26 mouse cellular contexts compared by ENCODE assay signal in genomic region chr11:90184756-90185155, GRCm38 (mm10). TPM values are rescaled to one million over a fixed set of nuclear protein-coding genes. Genes with fewer than 3 reads are reported as not detected.
DNase-seq lines count a peak whose midpoint lies in the region; ATAC-seq and TF ChIP-seq lines count a peak whose summit lies in the region.
"Had no signal": no experiment of that assay in that cellular context is flagged by ENCODE, and none has a peak within 500 bp of the region (broad histone marks: within the 10 kb centered on the region; RNA-seq: fewer than 3 reads in every experiment).

No protein-coding gene starts in this region.

- TF ChIP-seq CTCF in gastrocnemius, adult 2 months (IDR thresholded peaks at IDR 0.05) = no peak
- no peak for TF ChIP-seq CTCF in midbrain, postnatal 0 days (IDR thresholded peaks at IDR 0.05)

- 0 out of 2 replicates have a peak overlapping the region, but pooled peaks have one; percentile 39 for H3K27ac ChIP-seq in gastrocnemius, adult 2 months
- no peak overlapping the region for H3K27ac ChIP-seq in heart, embryonic 11.5 days (ENCODE audit: low read depth, low read length)
- H3K27ac ChIP-seq in midbrain, embryonic 11.5 days (ENCODE audit: low read depth, low read length) = no peak overlapping the region
- H3K27ac ChIP-seq in midbrain, postnatal 0 days (ENCODE audit: low read depth, low read length) = no peak overlapping the region
- H3K27ac ChIP-seq: forebrain, embryonic 12.5 days; forebrain, embryonic 15.5 days; heart, embryonic 13.5 days; hindbrain, embryonic 12.5 days; hindbrain, embryonic 15.5 days had no signal

- H3K36me3 ChIP-seq in heart, embryonic 11.5 days (ENCODE audit: control insufficient read depth, insufficient read depth, low read length) = no peaks in the 10 kb centered on the region
- H3K36me3 ChIP-seq in midbrain, embryonic 11.5 days (ENCODE audit: control insufficient read depth, insufficient read depth, low read length) = no peaks in the 10 kb centered on the region
- H3K36me3 ChIP-seq in midbrain, postnatal 0 days (ENCODE audit: insufficient read depth, low read length) = no peaks in the 10 kb centered on the region
- H3K36me3 ChIP-seq: forebrain, embryonic 12.5 days; forebrain, embryonic 15.5 days; G1E; heart, embryonic 13.5 days; hindbrain, embryonic 12.5 days; hindbrain, embryonic 15.5 days had no signal

- intact Hi-C loops in gastrocnemius, adult 2 months (cut with DNase I) = loop anchor here (5.0 kb wide), 2 partner anchors 63 to 123 kb away; partner anchors contain the start of gene Mmd
- intact Hi-C loops in heart, postnatal 10 days (cut with DNase I) = loop anchor here (1.0 to 5.0 kb wide), 5 partner anchors 48 to 434 kb away; partner anchors contain the start of genes Hlf and Mmd
- intact Hi-C loops in heart, postnatal 25 days (cut with DNase I) = loop anchor here (5.0 kb wide), 1 partner anchor 123 kb away; no protein-coding TSS in a partner anchor

- no peak overlapping the region for H3K9ac ChIP-seq in heart, embryonic 11.5 days (ENCODE audit: low read depth, low read length)
- H3K9ac ChIP-seq in midbrain, embryonic 11.5 days (ENCODE audit: low read length) = no peak overlapping the region
- H3K9ac ChIP-seq in midbrain, postnatal 0 days (replicated peaks; ENCODE audit: low read length, poor library complexity, severe bottlenecking) = no peak overlapping the region
- H3K9ac ChIP-seq: forebrain, embryonic 12.5 days; forebrain, embryonic 15.5 days; heart, embryonic 13.5 days; hindbrain, embryonic 12.5 days; hindbrain, embryonic 15.5 days had no signal

- H3K27me3 ChIP-seq in heart, embryonic 11.5 days (ENCODE audit: control insufficient read depth, insufficient read depth, low read length) = no peaks in the 10 kb centered on the region
- H3K27me3 ChIP-seq in midbrain, embryonic 11.5 days (ENCODE audit: control insufficient read depth, insufficient read depth, low read length) = no peaks in the 10 kb centered on the region
- H3K27me3 ChIP-seq in midbrain, postnatal 0 days (ENCODE audit: insufficient read depth, low read length) = no peaks in the 10 kb centered on the region
- H3K27me3 ChIP-seq: CH12.LX; forebrain, embryonic 12.5 days; forebrain, embryonic 15.5 days; heart, embryonic 13.5 days; hindbrain, embryonic 12.5 days; hindbrain, embryonic 15.5 days had no signal

- H3K4me2 ChIP-seq in heart, embryonic 11.5 days = no peak overlapping the region
- no peak overlapping the region for H3K4me2 ChIP-seq in midbrain, embryonic 11.5 days
- no peak overlapping the region for H3K4me2 ChIP-seq in midbrain, postnatal 0 days (ENCODE audit: low read depth, low read length, poor library complexity, severe bottlenecking)
- H3K4me2 ChIP-seq: forebrain, embryonic 12.5 days; forebrain, embryonic 15.5 days; heart, embryonic 13.5 days; hindbrain, embryonic 12.5 days; hindbrain, embryonic 15.5 days had no signal

- H3K9me3 ChIP-seq in heart, embryonic 11.5 days (replicated peaks; ENCODE audit: control insufficient read depth, low read length) = no peaks in the 10 kb centered on the region
- no peaks in the 10 kb centered on the region for H3K9me3 ChIP-seq in midbrain, embryonic 11.5 days (ENCODE audit: control insufficient read depth, low read length)
- H3K9me3 ChIP-seq in midbrain, postnatal 0 days (ENCODE audit: low read length) = no peaks in the 10 kb centered on the region
- H3K9me3 ChIP-seq: forebrain, embryonic 12.5 days; forebrain, embryonic 15.5 days; heart, embryonic 13.5 days; hindbrain, embryonic 12.5 days; hindbrain, embryonic 15.5 days had no signal

- DNase-seq in gastrocnemius, adult 2 months = no peak
- no peak for DNase-seq in gastrocnemius, postnatal 4 days (ENCODE audit: low spot score in 2 of 2)
- peak; percentile 63 for DNase-seq in heart, adult 8-10 months (ENCODE audit: low spot score)
- DNase-seq in heart, postnatal 10 days = peak; percentile 12 to 17
- DNase-seq in heart, postnatal 25 days (ENCODE audit: low spot score) = no peak
- peak; percentile 77 for DNase-seq in midbrain, embryonic 11.5 days (ENCODE audit: low spot score, missing footprints)
- DNase-seq in midbrain, postnatal 0 days (ENCODE audit: low spot score) = no peak
- DNase-seq: adrenal gland, postnatal 10 days; adrenal gland, postnatal 36 days; B cell, adult 2 months; cerebellum, adult 18-20 months; cerebellum, adult 9-10 months; cerebellum, postnatal 14 days; gastrocnemius, postnatal 10 days; gastrocnemius, postnatal 36 days; kidney, adult 9 months had no signal

- ATAC-seq in heart, embryonic 11.5 days (replicated peaks; ENCODE audit: insufficient number of reproducible peaks, low FRiP score, low TSS enrichment) = no peak
- no peak for ATAC-seq in midbrain, embryonic 11.5 days (ENCODE audit: low FRiP score)
- no peak for ATAC-seq in midbrain, postnatal 0 days (ENCODE audit: low FRiP score)
- ATAC-seq: forebrain, embryonic 15.5 days; intestine, postnatal 0 days; Patski had no signal

- H3K4me1 ChIP-seq in heart, embryonic 11.5 days (ENCODE audit: control insufficient read depth, insufficient read depth, low read length) = no peaks in the 10 kb centered on the region
- no peaks in the 10 kb centered on the region for H3K4me1 ChIP-seq in midbrain, embryonic 11.5 days (ENCODE audit: control insufficient read depth, insufficient read depth, low read length)
- no peaks in the 10 kb centered on the region for H3K4me1 ChIP-seq in midbrain, postnatal 0 days (ENCODE audit: insufficient read depth, low read length)
- H3K4me1 ChIP-seq: forebrain, embryonic 12.5 days; forebrain, embryonic 15.5 days; heart, embryonic 13.5 days; hindbrain, embryonic 12.5 days; hindbrain, embryonic 15.5 days had no signal

- WGBS in heart, embryonic 11.5 days (ENCODE audit: insufficient replicate concordance) = 66% methylated on average over 4 of the region's 4 CpGs
- 89% methylated on average over 4 of the region's 4 CpGs for WGBS in midbrain, embryonic 11.5 days
- 82% methylated on average over 4 of the region's 4 CpGs for WGBS in midbrain, postnatal 0 days

- H3K4me3 ChIP-seq in gastrocnemius, adult 2 months = no peak overlapping the region
- no peak overlapping the region for H3K4me3 ChIP-seq in heart, embryonic 11.5 days (ENCODE audit: low read depth, low read length)
- H3K4me3 ChIP-seq in midbrain, embryonic 11.5 days (ENCODE audit: low read depth, low read length) = no peak overlapping the region
- no peak overlapping the region for H3K4me3 ChIP-seq in midbrain, postnatal 0 days (ENCODE audit: low read depth, low read length)
- H3K4me3 ChIP-seq: forebrain, embryonic 12.5 days; forebrain, embryonic 15.5 days; heart, embryonic 13.5 days; hindbrain, embryonic 12.5 days; hindbrain, embryonic 15.5 days had no signal

RNA-seq across cellular contexts. Expression of gene Gm45716, which starts 2.7 kb away (rescaled TPM):
- 1 to 10 TPM; 1.2 to 2.7 TPM for total RNA-seq in gastrocnemius, adult 2 months (2021)
- total RNA-seq in gastrocnemius, postnatal 4 days (2021) = 10 to 100 TPM in 1 of 2 experiments, 1 to 10 TPM in 1; 10.0 to 11.7 TPM
- 1 to 10 TPM; 5.7 to 7.4 (median 7.1) TPM for total RNA-seq in heart, adult 8-10 months (2022)
- 50.9 TPM in 2 replicates for polyA plus RNA-seq in heart, embryonic 11.5 days (2014; fragmentation: Nextera tagmentation; extraction: Ambion mirVana)
- 10 to 100 TPM; 22.4 to 23.2 TPM for total RNA-seq in heart, postnatal 10 days (2021)
- 10 to 100 TPM; 13.2 to 14.5 TPM for total RNA-seq in heart, postnatal 25 days (2021)
- polyA plus RNA-seq in midbrain, embryonic 11.5 days (2014; fragmentation: Nextera tagmentation; extraction: Ambion mirVana) = 19.3 and 20.4 TPM in 2 replicates
- 10.0 and 13.7 TPM in 2 replicates for total RNA-seq in midbrain, postnatal 0 days (2014; rRNA removed)
- polyA plus RNA-seq in midbrain, postnatal 0 days (2015; fragmentation: Nextera tagmentation; extraction: Ambion mirVana) = 23.6 and 24.5 TPM in 2 replicates

Comparison
In these comparisons a context has a peak if more than half of its experiments do, and no peak if none do; other contexts are left out.
1. DNase-seq: peak in heart, adult 8-10 months (single experiment), heart, postnatal 10 days (2 of 2) and midbrain, embryonic 11.5 days (single experiment); none in gastrocnemius, adult 2 months (single experiment), gastrocnemius, postnatal 4 days (0 of 2), heart, postnatal 25 days (single experiment) and midbrain, postnatal 0 days (single experiment).